Mouse (Mus musculus) yolk sac, embryonic 10.5 days (tissue): ENCODE data around the gene Chst14.
A peak's percentile ranks its signal among the peaks of the same experiment; 100 is the strongest.

Source experiments
- DNase-seq: peaks from one replicate; pipeline ENCODE4 v3.0.0-alpha.2; 2017; ENCODE audit warnings: low spot score

Chst14 gene

GRCm38 (mm10) chr2:118926361-118926997, at the start of gene Chst14:
Gene Chst14 (plus strand): TSS chr2:118926496.
- DNase-seq = peak; percentile 88

- peak; percentile 67 for DNase-seq
These were observed 45.3 kb upstream of the Chst14 start for GRCm38 (mm10) chr2:118881019-118881418.

- DNase-seq = no peak
These were observed 44.3 kb upstream of the Chst14 start for GRCm38 (mm10) chr2:118881956-118882355.

DNA sequence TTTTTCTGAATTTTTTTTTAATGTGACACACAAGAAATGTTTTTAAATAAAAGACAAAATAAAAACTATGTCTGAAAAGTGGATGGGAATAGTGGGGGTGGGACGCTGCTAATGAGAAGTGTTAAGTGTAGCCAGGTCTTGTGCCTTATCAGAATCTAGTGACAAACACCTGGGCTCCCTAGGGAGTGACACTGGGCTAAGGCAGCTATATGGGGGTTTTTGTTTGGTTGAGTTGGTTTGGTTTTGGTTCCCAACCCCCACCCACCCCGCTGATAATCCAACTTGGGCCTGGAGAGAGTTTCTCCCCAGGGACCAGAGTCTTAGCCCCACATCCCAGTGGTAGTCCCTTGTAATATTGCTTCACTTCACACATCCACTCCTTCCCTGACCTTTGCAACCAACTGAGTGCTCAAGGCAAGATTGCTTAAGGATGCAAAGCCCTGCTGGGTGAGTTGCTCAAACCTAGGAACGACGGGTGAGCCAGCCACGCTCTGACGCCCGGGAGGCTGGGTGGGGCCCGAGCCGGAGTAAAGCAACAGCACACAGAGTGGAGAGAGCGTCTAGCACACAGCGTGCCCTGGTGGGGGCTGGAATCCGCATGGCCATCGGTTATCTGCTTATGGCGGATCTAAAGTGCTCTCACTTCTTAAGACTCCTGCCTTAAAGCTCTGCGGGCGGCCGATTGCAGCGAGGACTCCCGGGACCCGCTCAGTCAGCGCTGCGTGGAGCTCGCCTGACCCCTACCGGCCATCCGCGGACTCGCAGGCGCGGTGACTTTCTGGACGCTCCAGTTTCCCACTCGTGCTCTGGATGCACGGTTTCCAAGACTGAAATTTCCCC, 43.2 kb upstream of the Chst14 start:
- DNase-seq = peak; percentile 87

DNA sequence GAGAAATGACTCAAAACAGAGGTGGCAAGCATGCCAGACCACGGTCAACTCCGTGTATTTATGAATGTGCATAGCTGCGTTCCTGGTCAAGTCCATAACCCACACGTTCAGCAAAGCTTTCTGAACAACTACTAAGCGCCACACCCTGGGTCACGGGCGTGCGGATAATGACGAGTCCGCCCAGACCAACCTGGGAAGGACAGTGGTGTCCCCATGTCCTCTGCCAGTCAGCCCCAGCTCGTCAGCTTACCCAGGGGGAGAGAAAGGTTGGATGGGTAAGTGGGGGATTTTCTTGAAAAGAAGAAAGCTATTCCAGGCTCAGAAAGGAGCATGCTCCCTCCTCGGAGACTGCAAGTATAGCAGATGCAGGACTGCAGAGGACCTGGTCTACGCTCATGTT, 38.9 kb upstream of the Chst14 start:
- no peak for DNase-seq

DNA sequence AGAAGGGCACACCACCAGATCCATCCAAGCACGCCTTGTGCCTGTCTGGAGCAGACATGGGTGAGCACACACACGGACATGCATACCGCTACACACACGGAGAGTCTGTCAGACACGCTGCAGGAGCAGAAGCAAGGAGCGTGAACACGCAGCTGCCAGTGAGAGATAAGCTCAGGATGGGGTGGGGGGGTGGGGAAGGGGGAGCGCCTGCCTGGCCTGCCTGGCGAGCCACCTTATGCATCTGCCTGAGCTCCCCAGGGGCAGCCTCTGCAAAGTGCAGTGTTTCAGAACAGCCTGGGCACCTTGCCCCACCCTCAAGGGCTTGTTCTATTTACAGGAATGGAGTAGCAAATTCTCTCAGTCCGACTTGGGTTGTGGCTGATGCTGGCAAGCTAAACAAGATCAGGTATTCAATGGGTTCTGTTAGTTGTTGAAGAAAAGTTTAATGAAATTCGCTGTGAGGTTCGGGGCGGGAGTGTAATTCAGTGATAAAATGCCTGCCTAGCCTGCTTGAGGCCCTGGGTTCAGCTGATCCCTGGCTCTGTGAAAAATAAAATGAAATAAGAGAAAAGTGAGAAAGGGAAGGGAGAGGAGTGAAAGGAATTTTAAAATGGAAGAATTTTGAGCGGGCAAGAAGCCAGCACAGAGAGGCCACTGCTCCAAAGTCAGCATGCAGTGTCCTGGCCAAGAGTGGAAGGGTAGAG, 38.3 kb upstream of the Chst14 start:
- peak; percentile 57 for DNase-seq

GRCm38 (mm10) chr2:118891173-118891572, 35.1 kb upstream of the Chst14 start:
- DNase-seq = no peak

DNA sequence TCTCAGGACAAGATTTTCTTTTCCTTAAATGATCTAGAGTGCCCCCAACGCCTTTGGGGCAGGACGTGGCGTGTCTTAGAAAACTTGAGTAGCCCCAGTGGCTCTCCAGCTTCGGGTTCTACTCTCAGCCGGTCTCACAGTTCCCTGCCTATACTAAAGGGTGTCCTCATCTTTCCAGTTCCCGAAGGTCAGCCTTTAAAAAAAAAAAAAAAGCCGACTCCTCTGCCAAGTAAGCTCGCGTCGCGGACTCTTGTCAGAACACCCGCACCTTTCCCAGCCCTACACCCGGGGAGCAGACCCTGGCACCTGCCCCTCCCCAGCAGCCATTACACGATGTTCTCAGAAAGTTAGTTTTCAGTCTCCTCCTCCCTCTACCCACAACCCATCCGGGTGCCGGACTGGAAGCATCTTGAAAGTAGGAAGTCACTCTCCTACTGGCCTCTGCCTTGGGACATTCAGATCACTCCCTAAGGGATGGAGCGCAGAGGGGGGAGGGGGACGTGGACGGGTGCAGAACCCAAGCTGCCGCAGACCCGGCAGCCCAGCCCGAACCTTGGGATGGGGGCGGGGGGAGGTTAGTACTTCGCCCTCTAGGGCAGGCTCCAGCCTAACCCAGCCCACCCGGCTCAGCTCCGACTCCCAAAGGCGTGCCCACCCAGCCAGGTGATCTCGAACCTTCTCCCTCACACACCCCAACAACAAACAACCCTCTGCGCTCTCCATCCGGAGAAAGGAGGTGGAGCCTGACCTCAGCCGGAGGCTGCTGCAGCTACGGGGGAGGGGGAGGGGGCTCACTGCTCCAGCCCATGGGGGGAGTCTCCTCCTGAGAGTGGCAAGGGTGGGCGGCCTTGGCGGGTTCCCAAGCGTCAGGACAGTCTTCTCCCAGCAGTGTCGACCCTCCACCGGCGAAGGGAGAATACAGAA, 30.0 kb upstream of the Chst14 start:
- DNase-seq = peak; percentile 89

- no peak for DNase-seq
These were observed 29.4 kb upstream of the Chst14 start for GRCm38 (mm10) chr2:118896914-118897291.

GRCm38 (mm10) chr2:118897392-118897791, 28.9 kb upstream of the Chst14 start:
- no peak for DNase-seq

- DNase-seq = no peak
These were observed 28.5 kb upstream of the Chst14 start for GRCm38 (mm10) chr2:118897808-118898207.

GRCm38 (mm10) chr2:118898771-118899170, 27.5 kb upstream of the Chst14 start:
- no peak for DNase-seq

DNA sequence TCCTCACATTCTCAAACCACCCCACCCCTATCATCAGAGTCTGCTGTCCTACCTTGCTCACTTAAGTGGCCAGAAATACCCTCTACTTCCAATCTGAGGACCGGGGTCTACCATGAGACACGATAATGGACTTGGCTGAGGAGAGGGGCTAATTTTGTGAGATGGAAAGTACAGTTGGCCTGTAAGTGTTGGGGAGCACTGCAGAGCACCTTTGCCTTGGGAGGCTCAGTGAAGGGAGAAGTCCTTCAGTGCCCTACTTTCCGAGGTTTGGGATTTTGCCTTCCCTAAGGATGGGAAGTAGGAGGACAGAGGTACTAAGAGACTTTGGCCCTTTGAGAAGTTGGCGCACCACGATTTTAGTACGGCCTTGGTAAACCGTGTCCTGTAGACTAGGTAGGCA, 27.0 kb upstream of the Chst14 start:
- no peak for DNase-seq

DNA sequence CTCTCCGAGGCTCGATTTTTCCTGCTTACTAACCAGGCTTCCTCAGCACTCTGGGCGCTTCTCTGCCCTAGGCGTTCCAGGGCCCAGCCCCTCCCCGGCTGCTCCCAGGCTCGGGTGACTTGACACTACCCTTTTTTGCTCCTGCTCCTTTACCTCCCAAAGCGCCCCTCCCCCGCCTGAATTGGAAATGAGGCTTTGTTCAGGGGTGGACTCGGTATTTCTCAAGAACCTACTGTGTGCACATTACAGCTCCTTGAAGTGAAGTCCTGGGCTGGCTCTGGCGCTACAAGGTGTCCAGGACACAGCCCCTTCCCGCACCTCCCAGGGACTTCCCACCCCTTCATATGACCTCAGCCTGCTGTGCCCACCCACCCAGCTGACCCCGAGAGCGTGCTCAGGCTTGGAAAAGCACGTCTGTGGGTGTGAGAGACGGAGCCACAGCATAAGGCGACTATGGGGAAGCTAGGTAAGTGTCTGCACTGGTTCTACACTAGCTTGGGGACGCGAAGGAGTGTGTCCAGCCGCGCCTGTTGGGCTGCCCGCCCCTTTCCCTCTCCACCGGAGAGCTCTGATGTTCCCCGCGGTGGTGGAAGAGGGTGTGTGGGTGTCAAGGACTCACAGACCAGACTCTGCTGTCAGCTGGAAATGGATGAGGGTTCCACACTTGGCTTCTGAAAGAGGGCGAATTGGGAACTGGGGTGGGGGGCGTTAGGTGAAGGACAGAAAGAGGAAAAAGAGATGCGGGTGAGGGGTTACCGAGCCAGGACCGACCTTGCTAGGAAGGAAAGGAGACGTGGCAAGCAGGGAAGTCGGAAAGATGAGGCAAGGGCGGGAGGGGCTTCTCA, 26.1 kb upstream of the Chst14 start, which contains the start of gene Bahd1:
TSS of gene Bahd1 (plus strand) at position 397 of the 845 bp plus-strand sequence.
- DNase-seq = peak; percentile 70

GRCm38 (mm10) chr2:118900826-118901140, 25.5 kb upstream of the Chst14 start:
- no peak for DNase-seq

GRCm38 (mm10) chr2:118901175-118902031, 24.9 kb upstream of the Chst14 start:
- peak; percentile 98 for DNase-seq

DNA sequence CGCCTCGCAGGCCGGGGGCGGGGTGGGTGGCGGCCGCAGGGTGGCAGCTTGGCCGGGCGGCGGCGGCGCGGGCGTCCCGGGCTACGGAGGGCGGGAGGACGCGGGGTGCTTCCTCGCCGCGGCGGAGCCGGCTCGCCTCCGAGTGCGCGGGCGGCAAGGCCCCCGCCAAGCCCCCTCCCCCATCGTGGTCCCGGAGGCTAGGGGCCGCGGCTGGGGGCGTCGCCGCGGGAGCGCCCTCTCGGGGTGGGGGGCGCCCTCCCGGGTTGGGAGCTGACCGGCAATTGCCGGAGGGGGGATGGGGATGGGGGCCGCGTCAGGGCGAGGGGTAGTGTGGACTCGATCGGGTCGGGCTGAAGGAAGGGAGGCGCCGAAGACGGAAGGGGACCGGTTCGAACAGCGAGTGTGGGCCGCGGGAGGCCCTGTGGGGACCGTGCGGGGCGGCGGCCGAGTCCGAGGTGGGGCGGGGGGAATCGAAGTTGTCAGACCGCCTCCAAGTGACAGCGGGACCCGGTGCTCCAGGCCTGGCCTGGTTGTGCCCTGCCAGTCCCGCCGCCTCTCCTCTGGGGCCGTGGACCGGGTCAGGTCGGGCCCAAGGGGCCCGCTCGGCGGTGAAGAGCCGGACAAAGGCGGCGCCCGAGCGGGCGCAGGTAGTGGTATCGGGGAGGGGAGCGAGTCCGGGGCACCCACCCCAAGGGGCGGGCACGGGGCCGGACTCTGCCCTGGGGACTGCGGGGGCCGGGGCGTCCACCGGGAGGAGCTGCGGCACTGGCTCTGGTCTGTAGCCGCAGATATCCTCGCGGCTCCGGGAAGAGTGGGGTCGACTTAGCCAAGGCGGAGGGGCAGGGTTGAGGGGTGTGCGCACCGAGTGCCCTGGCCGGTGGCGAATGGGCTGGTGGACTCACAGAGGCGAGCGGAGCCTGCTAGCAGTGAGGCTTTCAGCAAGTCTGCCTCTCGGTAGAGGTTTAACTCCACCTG, 24.0 kb upstream of the Chst14 start:
- DNase-seq = peak; percentile 76

GRCm38 (mm10) chr2:118903333-118903741, 23.0 kb upstream of the Chst14 start:
- DNase-seq = no peak
